Comparison of ENCODE assay signal across 13 mouse cellular contexts in the genomic region with DNA sequence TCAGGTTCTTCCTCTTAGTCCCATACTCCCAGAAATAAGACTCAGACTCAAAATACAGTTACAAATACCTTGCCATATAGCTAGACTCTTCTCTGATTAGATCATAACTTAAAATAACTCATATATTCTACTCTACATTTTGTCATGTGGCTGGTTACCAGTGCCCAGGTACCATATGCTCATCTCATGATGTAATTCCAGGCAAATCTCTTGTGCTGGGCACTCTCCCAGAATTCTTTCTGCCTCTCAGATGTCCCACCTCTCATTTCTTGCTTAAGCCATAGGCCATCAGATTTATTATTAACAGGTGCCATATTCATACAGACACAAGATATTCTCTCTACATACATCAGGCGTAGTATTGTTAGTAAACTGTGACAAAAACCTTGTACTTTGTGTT.
"Had no signal": no experiment of that assay in that cellular context is flagged by ENCODE, and none has a peak within 500 bp of the region (broad histone marks: within the 10 kb centered on the region; RNA-seq: fewer than 3 reads in every experiment).

No protein-coding gene starts in this region.

- DNase-seq: embryo, embryonic 11 days; forebrain, postnatal 0 days; gastrocnemius, adult 2 months; gastrocnemius, postnatal 14 days; gastrocnemius, postnatal 25 days; gastrocnemius, postnatal 36 days; heart, adult 11 months; heart, adult 18-20 months; heart, adult 2 months had no signal

- ATAC-seq: forebrain, embryonic 13.5 days; forebrain, embryonic 14.5 days; forebrain, embryonic 15.5 days; forebrain, embryonic 16.5 days; forebrain, postnatal 0 days had no signal
